Mouse (Mus musculus) intestine, embryonic 14.5 days (tissue): ENCODE results near the gene Lamp1. TPM values are rescaled to one million over a fixed set of nuclear protein-coding genes. Genes with fewer than 3 reads are reported as not detected.

Experiments used
- ATAC-seq: fragments of 200-750 bp; cut with Nextera tagmentation; replicated peaks from 2 replicates; pipeline ENCODE4 v1.8.0; 2017; ENCODE audit warnings: low read depth, moderate number of reproducible peaks, moderate TSS enrichment, moderate library complexity; ENCODE audit not compliant: low FRiP score, low TSS enrichment
- DNase-seq: peaks from one replicate; pipeline ENCODE4 v3.0.0-alpha.2; 2018; ENCODE audit warnings: low spot score
- H3K27ac ChIP-seq: fragments of 300-500 bp; sonication (generic); 2 replicates; pipeline ENCODE4 v1.5.1; 2014; ENCODE audit warnings: low read depth, mild to moderate bottlenecking, control low read depth
- H3K27me3 ChIP-seq: fragments of 300-500 bp; sonication (generic); replicated peaks from 2 replicates; pipeline ENCODE4 v1.6.1; 2014; ENCODE audit warnings: low read length, control low read depth; ENCODE audit not compliant: control insufficient read depth, insufficient read depth
- H3K36me3 ChIP-seq: fragments of 300-500 bp; sonication (generic); 2 replicates; pipeline ENCODE4 v1.6.1; 2014; ENCODE audit warnings: low read length, control low read depth; ENCODE audit not compliant: control insufficient read depth, insufficient read depth
- H3K4me1 ChIP-seq: fragments of 300-500 bp; sonication (generic); replicated peaks from 2 replicates; pipeline ENCODE4 v1.6.1; 2014; ENCODE audit warnings: low read length, control low read depth, mixed read lengths; ENCODE audit not compliant: control insufficient read depth, insufficient read depth
- H3K4me2 ChIP-seq: fragments of 300-500 bp; sonication (generic); 2 replicates; pipeline ENCODE4 v1.6.1; 2014; ENCODE audit warnings: low read length
- H3K4me3 ChIP-seq: fragments of 300-500 bp; sonication (generic); 2 replicates; pipeline ENCODE4 v1.5.1; 2014; ENCODE audit warnings: low read depth, low read length, control low read depth, mixed read lengths
- H3K9ac ChIP-seq: fragments of 300-500 bp; sonication (generic); 2 replicates; pipeline ENCODE4 v1.6.1; 2014; ENCODE audit warnings: mild to moderate bottlenecking, low read length
- H3K9me3 ChIP-seq: fragments of 300-500 bp; sonication (generic); 2 replicates; pipeline ENCODE4 v1.6.1; 2016; ENCODE audit warnings: low read length, control low read depth; ENCODE audit not compliant: control insufficient read depth
- WGBS: fragments of 180-500 bp; shearing (Covaris S2); extraction: QIAGEN DNeasy Blood & Tissue Kit; methylation state at CpG from one replicate; pipeline ENCODE4 v1.1.7; 2014; 5-methylcytosine and 5-hydroxymethylcytosine counted together
- polyA plus RNA-seq: library from polyadenylated mRNA; unstranded; fragments of >200 nt; fragmentation: Nextera tagmentation; extraction: Ambion mirVana; gene quantifications from 2 replicates; pipeline ENCODE4 v1.2.1, GENCODE M21; 2014

The Lamp1 gene
- polyA plus RNA-seq, 1 experiment from 2014 or later, result 321 TPM

GRCm38 (mm10) chr8:13186819-13187218 is 27.9 kb downstream of the Lamp1 start:
- DNase-seq, result no peak
- H3K36me3 ChIP-seq, result 0 out of 2 replicates have a peak, but pooled peaks cover 5% of the 10 kb centered on the region
- no peaks in the 10 kb centered on the region for H3K27me3 ChIP-seq
- H3K4me2 ChIP-seq, result no peak overlapping the region
- H3K9ac ChIP-seq, result no peak overlapping the region
- no peak overlapping the region for H3K27ac ChIP-seq
- no peaks in the 10 kb centered on the region for H3K4me1 ChIP-seq
- WGBS, result 77% methylated on average over 8 of the region's 8 CpGs
- no peaks in the 10 kb centered on the region for H3K9me3 ChIP-seq
- H3K4me3 ChIP-seq, result no peak overlapping the region
- ATAC-seq, result no peak

- H3K27ac ChIP-seq, result no peak overlapping the region
- no peaks in the 10 kb centered on the region for H3K27me3 ChIP-seq
- H3K9ac ChIP-seq, result no peak overlapping the region
- no peak overlapping the region for H3K4me2 ChIP-seq
- H3K4me3 ChIP-seq, result no peak overlapping the region
- DNase-seq (no peak), ATAC-seq (no peak)
- H3K36me3 ChIP-seq, result 0 out of 2 replicates have a peak, but pooled peaks cover 5% of the 10 kb centered on the region
- no peaks in the 10 kb centered on the region for H3K4me1 ChIP-seq
- 78% methylated on average over 9 of the region's 9 CpGs for WGBS
- no peaks in the 10 kb centered on the region for H3K9me3 ChIP-seq
Measured at GRCm38 (mm10) chr8:13187229-13187628, 28.3 kb downstream of the Lamp1 start.

- H3K27me3 ChIP-seq, result no peaks in the 10 kb centered on the region
- 83% methylated on average over 7 of the region's 7 CpGs for WGBS
- no peak overlapping the region for H3K9ac ChIP-seq
- H3K9me3 ChIP-seq, result no peaks in the 10 kb centered on the region
- H3K4me1 ChIP-seq, result no peaks in the 10 kb centered on the region
- no peak for ATAC-seq
- H3K4me3 ChIP-seq, result no peak overlapping the region
- DNase-seq, result no peak
- H3K27ac ChIP-seq, result no peak overlapping the region
- 0 out of 2 replicates have a peak, but pooled peaks cover 5% of the 10 kb centered on the region for H3K36me3 ChIP-seq
- H3K4me2 ChIP-seq, result no peak overlapping the region
Measured at GRCm38 (mm10) chr8:13187638-13188037, 28.7 kb downstream of the Lamp1 start.

GRCm38 (mm10) chr8:13188052-13188555 is 29.1 kb downstream of the Lamp1 start:
- Histone ChIP-seq H3K27me3 (no peaks in the 10 kb centered on the region), H3K4me1 (no peaks in the 10 kb centered on the region), H3K4me3 (no peak overlapping the region), H3K27ac (no peak overlapping the region), H3K4me2 (no peak overlapping the region), H3K9me3 (no peaks in the 10 kb centered on the region), H3K9ac (no peak overlapping the region), H3K36me3 (0 out of 2 replicates have a peak, but pooled peaks cover under 1% of the 10 kb centered on the region)
- WGBS, result 92% methylated on average over 13 of the region's 13 CpGs
- ATAC-seq (no peak), DNase-seq (no peak)

GRCm38 (mm10) chr8:13188857-13189256 is 29.9 kb downstream of the Lamp1 start:
- 89% methylated on average over 1 of the region's 1 CpGs for WGBS
- no peak overlapping the region for H3K4me2 ChIP-seq
- H3K4me1 ChIP-seq, result no peaks in the 10 kb centered on the region
- DNase-seq (no peak), ATAC-seq (no peak)
- no peaks in the 10 kb centered on the region for H3K9me3 ChIP-seq
- no peak overlapping the region for H3K27ac ChIP-seq
- H3K4me3 ChIP-seq, result no peak overlapping the region
- no peaks in the 10 kb centered on the region for H3K27me3 ChIP-seq
- H3K9ac ChIP-seq, result no peak overlapping the region
- H3K36me3 ChIP-seq, result no peaks in the 10 kb centered on the region

DNA sequence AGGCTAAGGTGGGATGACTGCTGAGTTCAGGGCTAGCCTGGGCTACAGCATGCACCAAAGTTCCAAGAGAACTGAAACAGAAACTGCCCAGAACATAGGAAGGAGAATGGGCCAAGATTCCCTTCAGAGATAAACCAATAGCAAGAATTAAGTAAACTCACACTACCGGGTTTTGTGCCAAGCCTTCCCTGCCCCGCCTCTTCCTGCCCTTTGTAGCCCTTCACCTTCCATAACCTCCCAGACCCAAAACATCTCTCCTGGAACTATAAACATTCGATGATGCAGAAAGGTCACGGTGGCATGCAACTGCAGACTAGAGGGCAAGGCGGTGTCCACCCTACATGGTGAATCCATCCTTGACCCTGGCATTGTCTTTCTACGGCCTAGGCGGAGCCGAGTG is 31.3 kb downstream of the Lamp1 start:
- WGBS, result 91% methylated on average over 8 of the region's 8 CpGs
- H3K4me2 ChIP-seq, result no peak overlapping the region

DNA sequence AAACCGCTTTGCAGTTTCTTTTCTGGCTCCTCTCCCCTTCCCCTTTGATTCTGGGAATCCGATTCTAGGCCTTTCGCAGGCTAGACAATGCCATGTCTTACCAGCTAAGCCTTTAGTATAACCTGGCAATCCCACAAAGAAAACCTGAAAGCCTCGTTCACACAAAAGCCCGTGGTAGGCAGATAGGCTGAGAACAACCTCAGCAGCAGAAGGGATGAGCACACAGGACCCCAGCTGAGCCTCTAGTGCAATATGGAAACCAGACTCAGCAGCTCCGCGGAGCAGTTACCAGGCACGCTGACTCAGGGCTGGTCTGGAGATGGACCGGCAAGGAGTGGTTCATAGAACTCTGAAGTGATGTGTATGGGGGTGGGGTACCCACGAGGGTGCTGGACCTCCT is 35.9 kb downstream of the Lamp1 start:
- Histone ChIP-seq H3K9me3 (no peaks in the 10 kb centered on the region), H3K27me3 (peaks cover 4% of the 10 kb centered on the region; the same call in 1 of the 2 replicates), H3K4me3 (no peak overlapping the region), H3K9ac (no peak overlapping the region), H3K27ac (no peak overlapping the region), H3K4me1 (peaks cover 2% of the 10 kb centered on the region), H3K36me3 (no peaks in the 10 kb centered on the region), H3K4me2 (no peak overlapping the region)
- DNase-seq (no peak), ATAC-seq (no peak)
- 56% methylated on average over 10 of the region's 10 CpGs for WGBS

More for the DNA sequence above, 31.3 kb downstream of the Lamp1 start:
- ATAC-seq, result no peak
- no peaks in the 10 kb centered on the region for H3K27me3 ChIP-seq
- no peaks in the 10 kb centered on the region for H3K9me3 ChIP-seq
- H3K9ac ChIP-seq, result no peak overlapping the region
- no peak overlapping the region for H3K27ac ChIP-seq
- H3K4me1 ChIP-seq, result no peaks in the 10 kb centered on the region
- DNase-seq, result no peak
- no peak overlapping the region for H3K4me3 ChIP-seq
- H3K36me3 ChIP-seq, result no peaks in the 10 kb centered on the region

GRCm38 (mm10) chr8:13197493-13197892 is 38.5 kb downstream of the Lamp1 start:
- H3K9ac ChIP-seq, result no peak overlapping the region
- peaks cover 25% of the 10 kb centered on the region for H3K27me3 ChIP-seq
- no peaks in the 10 kb centered on the region for H3K36me3 ChIP-seq
- DNase-seq (no peak), ATAC-seq (no peak)
- WGBS, result 90% methylated on average over 5 of the region's 5 CpGs
- H3K4me2 ChIP-seq, result no peak overlapping the region
- H3K27ac ChIP-seq, result no peak overlapping the region
- no peak overlapping the region for H3K4me3 ChIP-seq
- peaks cover 10% of the 10 kb centered on the region for H3K4me1 ChIP-seq
- no peaks in the 10 kb centered on the region for H3K9me3 ChIP-seq

DNA sequence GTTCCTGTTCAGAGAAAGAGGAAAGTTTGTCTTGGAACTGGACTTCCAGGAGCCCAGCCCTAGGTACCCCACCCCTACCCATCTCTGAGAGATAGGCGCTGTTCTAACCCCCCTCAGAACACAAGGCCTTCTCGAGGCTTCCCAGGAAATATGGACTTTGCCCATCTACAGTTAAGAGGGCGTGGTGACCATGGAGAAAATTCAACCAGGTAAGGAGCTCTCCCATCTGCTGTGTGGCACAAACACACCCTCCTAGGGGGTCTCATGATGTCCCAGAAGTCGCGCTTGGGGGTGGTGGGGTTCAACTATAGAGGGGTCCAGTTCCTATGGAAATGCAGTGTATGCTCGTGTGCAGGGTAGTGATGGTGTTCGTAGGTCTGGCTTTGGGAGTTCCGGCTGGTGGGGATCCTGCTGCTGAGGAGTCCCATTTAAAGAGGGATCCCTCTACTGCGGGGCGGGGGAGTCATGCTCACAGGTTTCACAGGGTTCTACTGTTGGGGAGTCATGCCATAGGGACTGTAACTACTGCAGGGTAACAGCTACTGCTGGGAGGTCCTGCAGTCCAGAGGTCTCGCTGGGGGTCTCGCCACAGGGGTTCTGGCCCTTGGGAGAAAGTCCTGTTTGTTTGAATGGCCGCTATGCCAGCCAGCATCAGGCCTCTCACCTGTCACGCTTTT is 40.6 kb downstream of the Lamp1 start:
- Histone ChIP-seq H3K27me3 (peaks cover 28% of the 10 kb centered on the region), H3K4me1 (peaks cover 10% of the 10 kb centered on the region), H3K9ac (peak overlapping the region; percentile 56), H3K9me3 (no peaks in the 10 kb centered on the region), H3K4me2 (peak overlapping the region; percentile 82), H3K27ac (no peak overlapping the region), H3K36me3 (no peaks in the 10 kb centered on the region), H3K4me3 (peak overlapping the region; percentile 68)
- DNase-seq (peak; percentile 72), ATAC-seq (peak; percentile 24; the same call in 1 of the 2 replicates)
- 21% methylated on average over 14 of the region's 14 CpGs for WGBS
